Mouse (Mus musculus): Measurements from ENCODE around the gene Pcnt. TPM values are rescaled to one million over a fixed set of nuclear protein-coding genes. Genes with fewer than 3 reads are reported as not detected.

The Pcnt gene
- polyA plus RNA-seq, 1 experiment from 2014 or later, result 8.7 TPM

- Histone ChIP-seq H3K36me3 (ENCODE audit: control insufficient read depth, insufficient read depth) (peaks cover 12% of the 10 kb centered on the region), H3K9ac (replicated peaks; ENCODE audit: low read depth, low read length) (no peak overlapping the region), H3K9me3 (ENCODE audit: control insufficient read depth, low read length) (no peaks in the 10 kb centered on the region)
Observed at GRCm38 (mm10) chr10:76358468-76358867, 84.1 kb downstream of the Pcnt start.

GRCm38 (mm10) chr10:76357286-76357875, 85.2 kb downstream of the Pcnt start:
- Histone ChIP-seq H3K36me3 (ENCODE audit: control insufficient read depth, insufficient read depth) (peaks cover 18% of the 10 kb centered on the region), H3K4me1 (replicated peaks; ENCODE audit: control insufficient read depth, insufficient read depth, low read length) (no peaks in the 10 kb centered on the region), H3K9me3 (ENCODE audit: control insufficient read depth, low read length) (no peaks in the 10 kb centered on the region), H3K27ac (ENCODE audit: low read length) (no peak overlapping the region), H3K9ac (replicated peaks; ENCODE audit: low read depth, low read length) (no peak overlapping the region), H3K4me3 (replicated peaks; ENCODE audit: low read length) (no peak overlapping the region), H3K27me3 (replicated peaks; ENCODE audit: control insufficient read depth, insufficient read depth, low read length) (no peaks in the 10 kb centered on the region), H3K4me2 (ENCODE audit: low read length) (no peak overlapping the region)
- WGBS, result 91% methylated on average over 8 of the region's 8 CpGs
- ATAC-seq, result no peak

More at GRCm38 (mm10) chr10:76358468-76358867, 84.1 kb downstream of the Pcnt start:
- Histone ChIP-seq H3K27ac (ENCODE audit: low read length) (no peak overlapping the region), H3K4me3 (replicated peaks; ENCODE audit: low read length) (no peak overlapping the region), H3K27me3 (replicated peaks; ENCODE audit: control insufficient read depth, insufficient read depth, low read length) (no peaks in the 10 kb centered on the region), H3K4me1 (replicated peaks; ENCODE audit: control insufficient read depth, insufficient read depth, low read length) (0 out of 2 replicates have a peak, but pooled peaks cover 3% of the 10 kb centered on the region), H3K4me2 (ENCODE audit: low read length) (no peak overlapping the region)
- WGBS, result 37% methylated on average over 5 of the region's 5 CpGs
- ATAC-seq, result no peak

- ATAC-seq, result no peak
- Histone ChIP-seq H3K27me3 (replicated peaks; ENCODE audit: control insufficient read depth, insufficient read depth, low read length) (no peaks in the 10 kb centered on the region), H3K4me3 (replicated peaks; ENCODE audit: low read length) (no peak overlapping the region), H3K36me3 (ENCODE audit: control insufficient read depth, insufficient read depth) (peaks cover 30% of the 10 kb centered on the region), H3K9me3 (ENCODE audit: control insufficient read depth, low read length) (no peaks in the 10 kb centered on the region), H3K9ac (replicated peaks; ENCODE audit: low read depth, low read length) (no peak overlapping the region), H3K27ac (ENCODE audit: low read length) (no peak overlapping the region), H3K4me1 (replicated peaks; ENCODE audit: control insufficient read depth, insufficient read depth, low read length) (no peaks in the 10 kb centered on the region), H3K4me2 (ENCODE audit: low read length) (no peak overlapping the region)
- WGBS, result 92% methylated on average over 12 of the region's 12 CpGs
Observed at GRCm38 (mm10) chr10:76354974-76355373, 87.6 kb downstream of the Pcnt start.

- peaks cover 30% of the 10 kb centered on the region for H3K36me3 ChIP-seq (ENCODE audit: control insufficient read depth, insufficient read depth)
- no peak overlapping the region for H3K4me3 ChIP-seq (replicated peaks; ENCODE audit: low read length)
- ATAC-seq, result no peak
- 98% methylated on average over 12 of the region's 12 CpGs for WGBS
- H3K9me3 ChIP-seq (ENCODE audit: control insufficient read depth, low read length), result no peaks in the 10 kb centered on the region
- no peaks in the 10 kb centered on the region for H3K4me1 ChIP-seq (replicated peaks; ENCODE audit: control insufficient read depth, insufficient read depth, low read length)
- no peak overlapping the region for H3K4me2 ChIP-seq (ENCODE audit: low read length)
- no peak overlapping the region for H3K9ac ChIP-seq (replicated peaks; ENCODE audit: low read depth, low read length)
- no peaks in the 10 kb centered on the region for H3K27me3 ChIP-seq (replicated peaks; ENCODE audit: control insufficient read depth, insufficient read depth, low read length)
- H3K27ac ChIP-seq (ENCODE audit: low read length), result no peak overlapping the region
Observed at GRCm38 (mm10) chr10:76353986-76354385, 88.6 kb downstream of the Pcnt start.

GRCm38 (mm10) chr10:76351953-76352352, 90.6 kb downstream of the Pcnt start:
- H3K4me3 ChIP-seq (replicated peaks; ENCODE audit: low read length), result no peak overlapping the region
- H3K27me3 ChIP-seq (replicated peaks; ENCODE audit: control insufficient read depth, insufficient read depth, low read length), result no peaks in the 10 kb centered on the region
- H3K9me3 ChIP-seq (ENCODE audit: control insufficient read depth, low read length), result no peaks in the 10 kb centered on the region
- H3K27ac ChIP-seq (ENCODE audit: low read length), result no peak overlapping the region
- 91% methylated on average over 7 of the region's 7 CpGs for WGBS
- ATAC-seq, result no peak
- peaks cover 30% of the 10 kb centered on the region for H3K36me3 ChIP-seq (ENCODE audit: control insufficient read depth, insufficient read depth)
- H3K4me1 ChIP-seq (replicated peaks; ENCODE audit: control insufficient read depth, insufficient read depth, low read length), result no peaks in the 10 kb centered on the region
- H3K4me2 ChIP-seq (ENCODE audit: low read length), result no peak overlapping the region
- no peak overlapping the region for H3K9ac ChIP-seq (replicated peaks; ENCODE audit: low read depth, low read length)

- ATAC-seq, result no peak
Observed at GRCm38 (mm10) chr10:76346589-76346988, 96.0 kb downstream of the Pcnt start.

DNA sequence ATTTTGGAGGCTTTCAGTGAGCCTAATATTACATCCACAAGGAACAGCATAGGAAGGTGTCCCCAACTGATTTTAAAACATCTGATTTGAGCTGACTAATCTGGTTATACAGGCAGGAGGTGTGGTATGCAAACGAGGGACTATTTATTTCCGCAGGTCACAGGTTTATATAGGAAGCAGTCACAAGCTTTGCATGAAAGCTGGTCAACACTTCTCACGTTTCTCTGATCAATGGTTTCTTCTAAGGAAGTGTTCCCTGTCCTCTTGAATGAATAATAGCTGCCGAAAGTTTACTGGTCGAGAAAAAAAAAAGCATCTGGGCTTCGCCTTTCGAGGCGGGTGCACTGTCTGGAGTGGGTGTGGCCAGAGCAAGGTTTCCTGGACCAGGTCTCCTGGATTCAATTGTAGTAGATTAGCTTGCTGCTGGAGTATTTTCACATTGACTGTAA, 96.5 kb downstream of the Pcnt start:
- Histone ChIP-seq H3K4me3 (replicated peaks; ENCODE audit: low read length) (peak overlapping the region; percentile 83), H3K9me3 (ENCODE audit: control insufficient read depth, low read length) (no peaks in the 10 kb centered on the region), H3K36me3 (ENCODE audit: control insufficient read depth, insufficient read depth) (peaks cover 7% of the 10 kb centered on the region; the same call in 1 of the 2 replicates), H3K9ac (replicated peaks; ENCODE audit: low read depth, low read length) (no peak overlapping the region), H3K4me1 (replicated peaks; ENCODE audit: control insufficient read depth, insufficient read depth, low read length) (peaks cover 19% of the 10 kb centered on the region), H3K4me2 (ENCODE audit: low read length) (peak overlapping the region; percentile 91), H3K27me3 (replicated peaks; ENCODE audit: control insufficient read depth, insufficient read depth, low read length) (no peaks in the 10 kb centered on the region), H3K27ac (ENCODE audit: low read length) (no peak overlapping the region)
- 26% methylated on average over 8 of the region's 8 CpGs for WGBS
- no peak for ATAC-seq

More at GRCm38 (mm10) chr10:76346589-76346988, 96.0 kb downstream of the Pcnt start:
- H3K4me2 ChIP-seq (ENCODE audit: low read length), result no peak overlapping the region
- H3K9me3 ChIP-seq (ENCODE audit: control insufficient read depth, low read length), result no peaks in the 10 kb centered on the region
- H3K4me3 ChIP-seq (replicated peaks; ENCODE audit: low read length), result no peak overlapping the region
- no peak overlapping the region for H3K27ac ChIP-seq (ENCODE audit: low read length)
- no peaks in the 10 kb centered on the region for H3K27me3 ChIP-seq (replicated peaks; ENCODE audit: control insufficient read depth, insufficient read depth, low read length)
- H3K9ac ChIP-seq (replicated peaks; ENCODE audit: low read depth, low read length), result no peak overlapping the region
- 13% methylated on average over 4 of the region's 4 CpGs for WGBS
- peaks cover 19% of the 10 kb centered on the region for H3K4me1 ChIP-seq (replicated peaks; ENCODE audit: control insufficient read depth, insufficient read depth, low read length)
- peaks cover 9% of the 10 kb centered on the region; the same call in 1 of the 2 replicates for H3K36me3 ChIP-seq (ENCODE audit: control insufficient read depth, insufficient read depth)

DNA sequence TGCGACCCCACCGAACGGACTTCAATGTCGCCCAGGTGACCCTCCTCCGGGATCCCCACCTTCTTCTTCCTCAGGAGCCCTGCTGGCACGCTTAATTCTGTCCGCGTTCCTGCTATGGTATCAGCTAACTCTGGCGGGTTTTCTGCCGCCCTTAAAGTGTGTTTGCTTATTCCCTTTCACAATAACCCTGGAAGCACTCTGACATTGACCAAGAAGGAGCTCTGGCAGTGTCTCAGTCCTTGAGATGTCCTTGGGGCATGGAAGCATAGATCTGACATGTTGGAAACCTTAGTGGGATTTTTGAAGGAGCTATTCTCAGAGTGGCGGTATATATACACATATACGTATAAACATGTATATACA, 97.1 kb downstream of the Pcnt start:
- H3K36me3 ChIP-seq (ENCODE audit: control insufficient read depth, insufficient read depth), result 0 out of 2 replicates have a peak, but pooled peaks cover 2% of the 10 kb centered on the region
- H3K4me2 ChIP-seq (ENCODE audit: low read length), result peak overlapping the region; percentile 91
- 5% methylated on average over 12 of the region's 12 CpGs for WGBS
- no peak overlapping the region for H3K27ac ChIP-seq (ENCODE audit: low read length)
- H3K4me3 ChIP-seq (replicated peaks; ENCODE audit: low read length), result peak overlapping the region; percentile 83
- H3K4me1 ChIP-seq (replicated peaks; ENCODE audit: control insufficient read depth, insufficient read depth, low read length), result peaks cover 19% of the 10 kb centered on the region
- no peak for ATAC-seq
- no peaks in the 10 kb centered on the region for H3K27me3 ChIP-seq (replicated peaks; ENCODE audit: control insufficient read depth, insufficient read depth, low read length)
- H3K9me3 ChIP-seq (ENCODE audit: control insufficient read depth, low read length), result no peaks in the 10 kb centered on the region
- H3K9ac ChIP-seq (replicated peaks; ENCODE audit: low read depth, low read length), result peak overlapping the region; percentile 95

DNA sequence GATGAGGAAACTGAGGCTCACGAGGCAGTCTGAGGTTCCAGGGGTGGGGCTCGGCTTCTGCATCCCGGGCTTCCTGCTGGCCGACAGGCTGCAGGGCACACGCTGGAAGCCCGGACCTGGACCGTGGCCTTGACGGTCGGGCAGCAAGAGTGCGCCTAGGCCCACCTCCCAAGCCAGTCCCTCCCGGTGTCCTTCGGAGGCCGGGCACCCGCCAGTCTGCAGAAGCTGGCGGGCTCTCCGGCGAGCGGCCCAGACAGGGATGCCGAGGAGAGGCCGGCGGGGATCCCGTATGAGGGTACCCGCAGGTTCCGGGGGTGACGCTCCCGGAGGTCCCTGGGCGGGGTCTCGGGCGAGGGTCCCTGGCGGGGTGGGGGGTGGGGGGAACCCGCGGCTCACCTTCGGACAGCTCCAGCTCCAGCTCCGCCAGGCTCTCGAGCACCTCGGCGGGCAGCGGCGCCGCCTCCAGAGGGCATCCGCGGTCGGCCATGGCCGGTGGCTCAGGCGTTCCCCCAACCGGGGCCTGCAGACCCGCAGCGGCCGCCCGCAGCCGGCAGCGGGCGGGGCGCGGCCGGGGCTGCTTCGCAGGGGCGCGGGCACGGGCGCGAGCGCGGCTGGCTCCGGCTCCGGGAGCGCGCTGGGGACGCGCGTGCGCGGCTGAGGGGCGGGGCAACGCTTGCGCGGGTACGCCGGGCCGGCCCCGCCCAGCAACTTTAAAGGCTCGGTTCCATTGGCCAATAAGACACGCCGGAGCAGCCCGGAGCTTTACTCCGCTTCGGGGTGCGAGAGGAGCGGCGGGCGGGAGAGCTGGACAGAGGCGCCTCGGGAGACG, 97.7 kb downstream of the Pcnt start, which contains the start of gene Dip2a:
Dip2a (minus strand) TSS at position 581 of the 829 bp plus-strand sequence.
- Histone ChIP-seq H3K4me3 (replicated peaks; ENCODE audit: low read length) (peak within 1 kb of the TSS; percentile 83), H3K9me3 (ENCODE audit: control insufficient read depth, low read length) (no peaks in the 10 kb centered on the region), H3K9ac (replicated peaks; ENCODE audit: low read depth, low read length) (peak within 1 kb of the TSS; percentile 95), H3K27me3 (replicated peaks; ENCODE audit: control insufficient read depth, insufficient read depth, low read length) (no peaks in the 10 kb centered on the region), H3K4me2 (ENCODE audit: low read length) (peak within 1 kb of the TSS; percentile 91), H3K4me1 (replicated peaks; ENCODE audit: control insufficient read depth, insufficient read depth, low read length) (peaks cover 19% of the 10 kb centered on the region), H3K36me3 (ENCODE audit: control insufficient read depth, insufficient read depth) (no peaks in the 10 kb centered on the region), H3K27ac (ENCODE audit: low read length) (peak within 1 kb of the TSS; percentile 68)
- under 1% methylated on average over 79 of the region's 94 CpGs for WGBS
- peak; percentile 95 for ATAC-seq
